Mouse (Mus musculus) hindbrain, embryonic 10.5 days (tissue): ENCODE data around the gene Lamtor4. TPM values are rescaled to one million over a fixed set of nuclear protein-coding genes. Genes with fewer than 3 reads are reported as not detected.
A peak's percentile ranks its signal among the peaks of the same experiment; 100 is the strongest.

Experiments used
- DNase-seq: peaks from one replicate; pipeline ENCODE4 v3.0.0-alpha.2; 2017; ENCODE audit warnings: low spot score
- H3K27ac ChIP-seq: fragments of 300-500 bp; sonication (generic); 2 replicates; pipeline ENCODE4 v1.5.1; 2016; ENCODE audit warnings: mild to moderate bottlenecking, moderate library complexity
- H3K27me3 ChIP-seq: fragments of 300-500 bp; sonication (generic); 2 replicates; pipeline ENCODE4 v1.6.1; 2016; ENCODE audit warnings: mild to moderate bottlenecking; ENCODE audit not compliant: poor library complexity, insufficient read depth, severe bottlenecking
- H3K36me3 ChIP-seq: fragments of 300-500 bp; sonication (generic); 2 replicates; pipeline ENCODE4 v1.6.1; 2016; ENCODE audit warnings: mild to moderate bottlenecking, moderate library complexity
- H3K4me1 ChIP-seq: fragments of 300-500 bp; sonication (generic); replicated peaks from 2 replicates; pipeline ENCODE4 v1.6.1; 2016; ENCODE audit warnings: mild to moderate bottlenecking
- H3K4me3 ChIP-seq: fragments of 300-500 bp; sonication (generic); 2 replicates; pipeline ENCODE4 v1.5.1; 2016; ENCODE audit warnings: mild to moderate bottlenecking, moderate library complexity
- H3K9me3 ChIP-seq: fragments of 300-500 bp; sonication (generic); 2 replicates; pipeline ENCODE4 v1.6.1; 2016; ENCODE audit warnings: mild to moderate bottlenecking, moderate library complexity
- WGBS: fragments of 180-500 bp; shearing (Covaris S2); methylation state at CpG from one replicate; pipeline ENCODE4 v1.1.7; 2016; 5-methylcytosine and 5-hydroxymethylcytosine counted together
- polyA plus RNA-seq: library from polyadenylated mRNA; unstranded; fragments of >200 nt; fragmentation: Nextera tagmentation; extraction: Ambion mirVana; gene quantifications from 2 replicates; pipeline ENCODE4 v1.2.1, GENCODE M21; 2016

The Lamtor4 gene
- polyA plus RNA-seq, 1 experiment from 2014 or later, result 63.6 TPM

GRCm38 (mm10) chr5:138280425-138280768 is 25.1 kb downstream of the Lamtor4 start:
- Histone ChIP-seq H3K4me1 (peaks cover 39% of the 10 kb centered on the region), H3K36me3 (peaks cover 33% of the 10 kb centered on the region), H3K9me3 (peaks cover 5% of the 10 kb centered on the region), H3K27me3 (peaks cover 14% of the 10 kb centered on the region), H3K27ac (peak overlapping the region; percentile 64; the same call in 1 of the 2 replicates), H3K4me3 (peak overlapping the region; percentile 84)
- no peak for DNase-seq
- 24% methylated on average over 26 of the region's 26 CpGs for WGBS

DNA sequence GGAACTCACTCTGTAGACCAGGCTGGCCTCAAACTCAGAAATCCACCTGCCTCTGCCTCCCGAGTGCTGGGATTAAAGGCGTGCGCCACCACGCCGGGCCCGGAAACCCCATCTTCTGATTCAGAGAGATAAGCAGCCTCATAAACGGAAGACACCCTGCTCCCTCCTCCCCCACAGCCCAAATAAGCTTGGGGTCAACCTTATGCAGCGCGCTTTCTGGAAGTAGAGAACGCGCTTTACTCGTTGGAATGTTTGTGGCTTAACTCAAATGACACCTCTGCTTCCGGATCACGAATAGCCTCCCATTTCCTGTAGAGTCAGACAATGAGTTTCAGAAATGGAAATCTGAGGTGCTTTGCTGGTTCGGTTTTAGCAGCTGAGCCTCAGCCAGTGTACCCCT is 25.5 kb downstream of the Lamtor4 start:
- Histone ChIP-seq H3K4me3 (no peak overlapping the region), H3K4me1 (peaks cover 35% of the 10 kb centered on the region), H3K36me3 (peaks cover 29% of the 10 kb centered on the region), H3K9me3 (peaks cover 5% of the 10 kb centered on the region), H3K27me3 (peaks cover 14% of the 10 kb centered on the region), H3K27ac (no peak overlapping the region)
- DNase-seq, result no peak
- 92% methylated on average over 15 of the region's 15 CpGs for WGBS

DNA sequence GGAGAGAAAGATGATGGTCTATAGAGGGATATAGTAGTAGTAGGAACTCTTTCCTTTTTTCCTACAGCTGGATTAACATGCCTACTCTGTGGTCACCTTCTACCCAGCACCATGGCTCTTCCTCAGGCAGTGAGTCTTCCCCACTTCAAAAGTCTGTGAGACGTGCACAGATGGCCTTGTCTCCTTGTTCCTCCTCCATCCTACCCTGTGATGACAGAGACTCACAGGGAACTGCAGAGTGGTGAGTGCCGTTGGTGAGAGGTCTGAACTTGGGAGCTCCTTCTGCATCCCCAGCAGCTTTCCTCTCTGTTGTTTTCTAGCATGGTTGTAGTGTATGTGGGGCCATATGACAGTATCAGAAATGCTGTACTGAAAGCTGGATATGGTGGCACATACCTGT is 26.5 kb downstream of the Lamtor4 start:
- Histone ChIP-seq H3K4me3 (no peak overlapping the region), H3K27ac (no peak overlapping the region), H3K4me1 (peaks cover 25% of the 10 kb centered on the region), H3K27me3 (peaks cover 14% of the 10 kb centered on the region), H3K36me3 (peaks cover 19% of the 10 kb centered on the region), H3K9me3 (peaks cover 5% of the 10 kb centered on the region)
- DNase-seq, result no peak
- 92% methylated on average over 2 of the region's 2 CpGs for WGBS

GRCm38 (mm10) chr5:138283540-138283939 is 28.3 kb downstream of the Lamtor4 start:
- Histone ChIP-seq H3K4me1 (peaks cover 8% of the 10 kb centered on the region), H3K36me3 (peaks cover 2% of the 10 kb centered on the region; the same call in 1 of the 2 replicates), H3K27me3 (peaks cover 14% of the 10 kb centered on the region), H3K4me3 (no peak overlapping the region), H3K9me3 (peaks cover 5% of the 10 kb centered on the region), H3K27ac (no peak overlapping the region)
- 51% methylated on average over 1 of the region's 1 CpGs for WGBS
- no peak for DNase-seq

- Histone ChIP-seq H3K4me3 (no peak overlapping the region), H3K36me3 (no peaks in the 10 kb centered on the region), H3K9me3 (no peaks in the 10 kb centered on the region), H3K4me1 (no peaks in the 10 kb centered on the region), H3K27me3 (no peaks in the 10 kb centered on the region), H3K27ac (no peak overlapping the region)
- 83% methylated on average over 3 of the region's 3 CpGs for WGBS
- no peak for DNase-seq
Observed at GRCm38 (mm10) chr5:138287861-138288260, 32.6 kb downstream of the Lamtor4 start.

DNA sequence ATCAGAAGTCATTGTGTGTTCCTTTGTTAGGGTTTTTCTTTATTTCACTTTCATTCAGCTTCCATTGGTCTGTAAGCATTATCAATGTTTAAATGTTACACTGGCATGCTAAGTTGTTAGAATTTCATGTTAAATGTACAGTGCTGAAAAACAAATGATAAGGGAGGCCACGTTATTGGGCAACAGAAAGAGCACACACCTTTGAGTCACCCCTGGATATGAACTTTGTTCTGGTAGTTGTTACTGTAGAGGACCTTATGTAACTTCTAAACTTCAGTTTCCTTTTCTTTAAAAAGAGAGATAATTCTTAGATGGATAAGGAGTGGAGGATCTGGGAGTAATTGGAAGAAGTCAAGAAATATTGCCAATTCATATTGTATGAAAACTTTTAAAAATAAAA is 36.4 kb downstream of the Lamtor4 start:
- Histone ChIP-seq H3K4me1 (no peaks in the 10 kb centered on the region), H3K27me3 (no peaks in the 10 kb centered on the region), H3K9me3 (no peaks in the 10 kb centered on the region), H3K36me3 (no peaks in the 10 kb centered on the region), H3K4me3 (no peak overlapping the region), H3K27ac (no peak overlapping the region)
- WGBS, result 82% methylated on average over 1 of the region's 1 CpGs
- no peak for DNase-seq

DNA sequence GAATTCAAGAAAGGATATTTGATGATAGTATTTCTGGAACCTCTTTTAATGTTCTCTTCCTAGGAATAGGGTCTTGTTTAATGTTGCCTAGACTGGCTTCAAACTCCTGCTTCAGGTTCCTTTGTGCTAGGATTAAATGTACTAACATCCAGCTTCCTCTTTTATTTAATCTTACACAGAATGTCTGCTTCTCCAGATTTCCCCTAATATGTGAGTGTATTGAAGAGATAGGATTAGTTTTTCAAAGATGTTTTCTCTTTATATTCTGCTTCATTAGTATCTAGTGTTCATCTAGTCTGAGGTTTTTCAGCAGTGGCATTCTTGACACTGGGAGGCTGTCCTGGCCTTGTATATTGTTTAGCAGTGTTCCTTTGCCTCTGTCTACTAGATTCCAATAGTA is 38.9 kb downstream of the Lamtor4 start:
- no peaks in the 10 kb centered on the region for H3K9me3 ChIP-seq
- DNase-seq, result no peak
- no peaks in the 10 kb centered on the region for H3K27me3 ChIP-seq
- no peak overlapping the region for H3K4me3 ChIP-seq
- H3K36me3 ChIP-seq, result no peaks in the 10 kb centered on the region
- no peak overlapping the region for H3K27ac ChIP-seq
- H3K4me1 ChIP-seq, result no peaks in the 10 kb centered on the region

DNA sequence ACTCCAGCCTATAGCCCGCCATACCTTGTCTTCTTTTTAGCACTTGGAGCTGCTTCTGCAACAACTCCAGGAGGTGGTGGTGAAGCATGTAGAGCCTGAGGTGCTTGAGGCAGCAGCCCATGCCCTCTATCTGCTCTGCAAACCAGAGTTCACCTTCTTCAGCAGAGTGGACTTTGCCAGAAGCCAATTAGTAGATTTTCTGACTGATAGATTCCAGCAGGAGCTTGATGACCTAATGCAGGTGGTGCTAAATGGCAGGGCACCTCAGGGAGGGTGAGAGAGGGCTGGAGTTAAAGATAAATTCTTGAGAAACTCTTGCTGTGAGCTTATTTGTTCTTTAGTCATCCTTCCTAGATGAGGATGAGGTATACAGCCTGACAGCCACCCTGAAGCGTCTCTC is 44.3 kb downstream of the Lamtor4 start:
- no peaks in the 10 kb centered on the region for H3K36me3 ChIP-seq
- DNase-seq, result no peak
- no peak overlapping the region for H3K4me3 ChIP-seq
- H3K27me3 ChIP-seq, result no peaks in the 10 kb centered on the region
- H3K9me3 ChIP-seq, result no peaks in the 10 kb centered on the region
- H3K4me1 ChIP-seq, result no peaks in the 10 kb centered on the region
- H3K27ac ChIP-seq, result no peak overlapping the region
- WGBS, result 87% methylated on average over 2 of the region's 2 CpGs

Other genes with a start within 250 kb of the Lamtor4 start
- not detected in 2 replicates for gene Smok3a, start 234.2 kb upstream of the Lamtor4 start, polyA plus RNA-seq
- gene Smok3b, start 234.1 kb upstream of the Lamtor4 start, polyA plus RNA-seq, result not detected in 2 replicates
- not detected in 2 replicates for gene Smok3c, start 202.3 kb upstream of the Lamtor4 start, polyA plus RNA-seq
- 24.5 and 26.3 TPM in 2 replicates for gene Zkscan1, start 170.4 kb upstream of the Lamtor4 start, polyA plus RNA-seq
- gene Zscan21, start 138.6 kb upstream of the Lamtor4 start, polyA plus RNA-seq, result 105 and 109 TPM in 2 replicates
- gene Zfp113, start 99.7 kb upstream of the Lamtor4 start, polyA plus RNA-seq, result 38.9 and 42.4 TPM in 2 replicates
- 354 and 372 TPM in 2 replicates for gene Cops6, start 94.4 kb upstream of the Lamtor4 start, polyA plus RNA-seq
- 26.2 and 29.7 TPM in 2 replicates for gene Ap4m1, start 83.5 kb upstream of the Lamtor4 start, polyA plus RNA-seq
- 324 and 361 TPM in 2 replicates for gene Mcm7, start 83.1 kb upstream of the Lamtor4 start, polyA plus RNA-seq
- gene Taf6, start 68.0 kb upstream of the Lamtor4 start, polyA plus RNA-seq, result 128 and 136 TPM in 2 replicates
- gene Cnpy4, start 68.0 kb upstream of the Lamtor4 start, polyA plus RNA-seq, result 50.7 and 52.2 TPM in 2 replicates
- gene Mblac1, start 61.2 kb upstream of the Lamtor4 start, polyA plus RNA-seq, result 8.8 and 11.8 TPM in 2 replicates
- gene Nxpe5, start 29.6 kb upstream of the Lamtor4 start, polyA plus RNA-seq, result not detected in 2 replicates
- 6.3 and 10.1 TPM in 2 replicates for gene BC037034, start 8.6 kb downstream of the Lamtor4 start, polyA plus RNA-seq
- gene Gal3st4, start 17.4 kb downstream of the Lamtor4 start, polyA plus RNA-seq, result 7.9 and 8.5 TPM in 2 replicates
- gene Gm43720, start 24.5 kb downstream of the Lamtor4 start, polyA plus RNA-seq, result 0.13 and 0.26 TPM in 2 replicates
- 48.0 and 95.4 TPM in 2 replicates for gene Gpc2, start 24.5 kb downstream of the Lamtor4 start, polyA plus RNA-seq
- gene Stag3, start 24.8 kb downstream of the Lamtor4 start, polyA plus RNA-seq, result 3.4 and 3.9 TPM in 2 replicates
- gene Pvrig, start 86.5 kb downstream of the Lamtor4 start, polyA plus RNA-seq, result 0.14 TPM in 1 of 2 replicates, not detected in the other
- gene Zfp157, start 186.0 kb downstream of the Lamtor4 start, polyA plus RNA-seq, result 38.1 and 40.4 TPM in 2 replicates